Mouse (Mus musculus): ENCODE measurements around the gene Cyb561d2.

- TF ChIP-seq TAL1 (IDR thresholded peaks at IDR 0.05; ENCODE audit: low read length) (no peak), GATA1 (IDR thresholded peaks at IDR 0.05; ENCODE audit: low read length) (no peak)
Measured at GRCm38 (mm10) chr9:107590058-107590772, 48.2 kb upstream of the Cyb561d2 start.

All from erythroblast, embryonic 14.5 days (primary cell).